Mouse (Mus musculus) embryonic facial prominence, embryonic 13.5 days (tissue): ENCODE measurements around the gene Gm28051. TPM values are rescaled to one million over a fixed set of nuclear protein-coding genes. Genes with fewer than 3 reads are reported as not detected.

Experiments
- ATAC-seq: fragments of 200-750 bp; cut with Nextera tagmentation; 2 replicates; pipeline ENCODE4 v1.8.0; 2017; ENCODE audit warnings: low read depth; ENCODE audit not compliant: insufficient number of reproducible peaks, insufficient read depth, low FRiP score, low TSS enrichment
- H3K27ac ChIP-seq: fragments of 300-500 bp; sonication (generic); 2 replicates; pipeline ENCODE4 v1.5.1; 2015; ENCODE audit warnings: moderate library complexity, mild to moderate bottlenecking, inconsistent platforms
- H3K27me3 ChIP-seq: fragments of 300-500 bp; sonication (generic); 2 replicates; pipeline ENCODE4 v1.6.1; 2015; ENCODE audit warnings: mild to moderate bottlenecking, inconsistent platforms
- H3K36me3 ChIP-seq: fragments of 300-500 bp; sonication (generic); 2 replicates; pipeline ENCODE4 v1.6.1; 2015; ENCODE audit warnings: mild to moderate bottlenecking, inconsistent platforms
- H3K4me1 ChIP-seq: fragments of 300-500 bp; sonication (generic); 2 replicates; pipeline ENCODE4 v1.6.1; 2015; ENCODE audit warnings: inconsistent platforms
- H3K4me2 ChIP-seq: fragments of 300-500 bp; sonication (generic); 2 replicates; pipeline ENCODE4 v1.6.1; 2015; ENCODE audit warnings: moderate library complexity, mild to moderate bottlenecking, inconsistent platforms
- H3K4me3 ChIP-seq: fragments of 300-500 bp; sonication (generic); 2 replicates; pipeline ENCODE4 v1.5.1; 2015; ENCODE audit warnings: mild to moderate bottlenecking, inconsistent platforms
- H3K9ac ChIP-seq: fragments of 300-500 bp; sonication (generic); 2 replicates; pipeline ENCODE4 v1.6.1; 2015; ENCODE audit warnings: mild to moderate bottlenecking, inconsistent platforms
- H3K9me3 ChIP-seq: fragments of 300-500 bp; sonication (generic); 2 replicates; pipeline ENCODE4 v1.6.1; 2016; ENCODE audit warnings: inconsistent platforms
- WGBS: fragments of 180-500 bp; shearing (Covaris S2); methylation state at CpG from one replicate; pipeline ENCODE4 v1.1.7; 2015; ENCODE audit warnings: mixed read lengths; 5-methylcytosine and 5-hydroxymethylcytosine counted together
- microRNA counts: library from miRNA; unstranded; fragments of <30 nt; microRNA quantifications from one replicate; lab custom pipeline; 2016
- microRNA-seq: library from miRNA; unstranded; fragments of <30 nt; microRNA quantifications from one replicate; pipeline ENCODE4, GENCODE M21; 2016
- polyA plus RNA-seq: library from polyadenylated mRNA; unstranded; fragments of >200 nt; fragmentation: Nextera tagmentation; extraction: Ambion mirVana; gene quantifications from 2 replicates; pipeline ENCODE4 v1.2.1, GENCODE M21; 2015

Gene Gm28051
- polyA plus RNA-seq, 1 experiment from 2014 or later: not detected

GRCm38 (mm10) chr12:102681590-102681989, 76.0 kb downstream of the Gm28051 start:
- no peak overlapping the region for H3K4me3 ChIP-seq
- H3K27ac ChIP-seq: no peak overlapping the region
- no peak overlapping the region for H3K9ac ChIP-seq
- H3K27me3 ChIP-seq: no peaks in the 10 kb centered on the region
- no peaks in the 10 kb centered on the region for H3K36me3 ChIP-seq
- 72% methylated on average over 7 of the region's 7 CpGs for WGBS
- peaks cover 20% of the 10 kb centered on the region for H3K4me1 ChIP-seq
- H3K9me3 ChIP-seq: no peaks in the 10 kb centered on the region
- no peak for ATAC-seq
- no peak overlapping the region for H3K4me2 ChIP-seq

GRCm38 (mm10) chr12:102678820-102679219, 78.7 kb downstream of the Gm28051 start:
- H3K9me3 ChIP-seq: no peaks in the 10 kb centered on the region
- H3K36me3 ChIP-seq: peaks cover 10% of the 10 kb centered on the region; the same call in 1 of the 2 replicates
- no peak overlapping the region for H3K27ac ChIP-seq
- WGBS: 60% methylated on average over 6 of the region's 6 CpGs
- no peak for ATAC-seq
- H3K4me3 ChIP-seq: no peak overlapping the region
- H3K4me1 ChIP-seq: peaks cover under 1% of the 10 kb centered on the region
- H3K9ac ChIP-seq: no peak overlapping the region
- H3K4me2 ChIP-seq: no peak overlapping the region
- H3K27me3 ChIP-seq: no peaks in the 10 kb centered on the region

GRCm38 (mm10) chr12:102677089-102677488, 80.5 kb downstream of the Gm28051 start:
- Histone ChIP-seq H3K9me3 (no peaks in the 10 kb centered on the region), H3K27ac (no peak overlapping the region), H3K4me3 (no peak overlapping the region), H3K4me2 (no peak overlapping the region), H3K9ac (no peak overlapping the region), H3K27me3 (no peaks in the 10 kb centered on the region), H3K4me1 (no peaks in the 10 kb centered on the region), H3K36me3 (peaks cover 13% of the 10 kb centered on the region; the same call in 1 of the 2 replicates)
- no peak for ATAC-seq
- 85% methylated on average over 3 of the region's 3 CpGs for WGBS

GRCm38 (mm10) chr12:102674556-102674955, 83.0 kb downstream of the Gm28051 start:
- H3K4me1 ChIP-seq: no peaks in the 10 kb centered on the region
- no peak overlapping the region for H3K4me3 ChIP-seq
- no peaks in the 10 kb centered on the region for H3K9me3 ChIP-seq
- no peak overlapping the region for H3K9ac ChIP-seq
- no peak for ATAC-seq
- 79% methylated on average over 10 of the region's 10 CpGs for WGBS
- no peaks in the 10 kb centered on the region for H3K27me3 ChIP-seq
- H3K27ac ChIP-seq: no peak overlapping the region; the same call in 1 of the 2 replicates
- H3K36me3 ChIP-seq: peaks cover 13% of the 10 kb centered on the region; the same call in 1 of the 2 replicates
- H3K4me2 ChIP-seq: no peak overlapping the region

- H3K27ac ChIP-seq: no peak overlapping the region; the same call in 1 of the 2 replicates
- no peaks in the 10 kb centered on the region for H3K9me3 ChIP-seq
- WGBS: 83% methylated on average over 13 of the region's 13 CpGs
- H3K4me2 ChIP-seq: no peak overlapping the region
- peaks cover 13% of the 10 kb centered on the region; the same call in 1 of the 2 replicates for H3K36me3 ChIP-seq
- no peaks in the 10 kb centered on the region for H3K4me1 ChIP-seq
- H3K9ac ChIP-seq: no peak overlapping the region
- no peak overlapping the region for H3K4me3 ChIP-seq
- no peak for ATAC-seq
- no peaks in the 10 kb centered on the region for H3K27me3 ChIP-seq
Observed at GRCm38 (mm10) chr12:102674123-102674522, 83.4 kb downstream of the Gm28051 start.

GRCm38 (mm10) chr12:102672857-102673839, 84.4 kb downstream of the Gm28051 start:
- H3K4me2 ChIP-seq: no peak overlapping the region
- 84% methylated on average over 20 of the region's 20 CpGs for WGBS

GRCm38 (mm10) chr12:102672176-102672575, 85.4 kb downstream of the Gm28051 start:
- H3K27me3 ChIP-seq: no peaks in the 10 kb centered on the region
- no peak overlapping the region for H3K4me3 ChIP-seq
- ATAC-seq: no peak
- H3K27ac ChIP-seq: no peak overlapping the region
- H3K9me3 ChIP-seq: no peaks in the 10 kb centered on the region
- 78% methylated on average over 8 of the region's 8 CpGs for WGBS
- H3K4me1 ChIP-seq: no peaks in the 10 kb centered on the region
- H3K36me3 ChIP-seq: peaks cover 22% of the 10 kb centered on the region
- no peak overlapping the region for H3K4me2 ChIP-seq
- H3K9ac ChIP-seq: no peak overlapping the region

More at GRCm38 (mm10) chr12:102672857-102673839, 84.4 kb downstream of the Gm28051 start:
- no peak for ATAC-seq
- peaks cover 15% of the 10 kb centered on the region; the same call in 1 of the 2 replicates for H3K36me3 ChIP-seq
- H3K27me3 ChIP-seq: no peaks in the 10 kb centered on the region
- no peaks in the 10 kb centered on the region for H3K9me3 ChIP-seq
- H3K4me1 ChIP-seq: no peaks in the 10 kb centered on the region
- no peak overlapping the region for H3K9ac ChIP-seq
- H3K27ac ChIP-seq: no peak overlapping the region
- no peak overlapping the region for H3K4me3 ChIP-seq

GRCm38 (mm10) chr12:102670848-102671247, 86.7 kb downstream of the Gm28051 start:
- WGBS: 68% methylated on average over 8 of the region's 8 CpGs
- Histone ChIP-seq H3K36me3 (peaks cover 22% of the 10 kb centered on the region), H3K9me3 (no peaks in the 10 kb centered on the region), H3K4me1 (peaks cover 6% of the 10 kb centered on the region), H3K4me2 (no peak overlapping the region), H3K27ac (no peak overlapping the region), H3K27me3 (no peaks in the 10 kb centered on the region), H3K4me3 (no peak overlapping the region), H3K9ac (no peak overlapping the region)
- ATAC-seq: no peak

MicroRNA genes within 50 kb of the gene (microRNA counts, 519-probe panel; counts per million panel counts)
- microRNA mmu-miR-1936 (lab: Ali Mortazavi, UCI): 236 counts per million, percentile 44 among the panel's probes with 10 or more counts

Small RNAs within 50 kb of the gene (microRNA-seq; reads per million reads assigned to microRNA genes)
- not detected for gene Mir1936

Other genes starting within 250 kb of the Gm28051 start
- gene Chga, start 202.8 kb downstream of the Gm28051 start, polyA plus RNA-seq: 3.4 and 4.3 TPM in 2 replicates
- gene Itpk1, start 52.8 kb downstream of the Gm28051 start, polyA plus RNA-seq: 10.4 and 10.8 TPM in 2 replicates
- 25.5 and 25.7 TPM in 2 replicates for gene Moap1, start 14.1 kb downstream of the Gm28051 start, polyA plus RNA-seq
- 9.7 and 10.9 TPM in 2 replicates for gene Tmem251, start 14.0 kb downstream of the Gm28051 start, polyA plus RNA-seq
- 36.0 and 38.9 TPM in 2 replicates for gene Gon7, start within 50 bp of the Gm28051 start, polyA plus RNA-seq
- gene Ubr7, start 202 bp upstream of the Gm28051 start, polyA plus RNA-seq: 42.1 and 44.7 TPM in 2 replicates
- gene Gm20604, start 907 bp upstream of the Gm28051 start, polyA plus RNA-seq: 28.5 and 29.5 TPM in 2 replicates
- 25.8 and 26.3 TPM in 2 replicates for gene Btbd7, start 120.7 kb upstream of the Gm28051 start, polyA plus RNA-seq
- not detected in 2 replicates for gene Cox8c, start 141.6 kb upstream of the Gm28051 start, polyA plus RNA-seq
- gene Unc79, start 191.1 kb upstream of the Gm28051 start, polyA plus RNA-seq: 0.34 and 0.35 TPM in 2 replicates